Mouse (Mus musculus) limb, embryonic 11.5 days (tissue): ENCODE results near the gene Cacybp. TPM values are rescaled to one million over a fixed set of nuclear protein-coding genes. Genes with fewer than 3 reads are reported as not detected.

ENCODE experiments used
- ATAC-seq: fragments of 200-750 bp; cut with Nextera tagmentation; 2 replicates; pipeline ENCODE4 v1.8.0; 2017; ENCODE audit warnings: low read depth; ENCODE audit not compliant: insufficient number of reproducible peaks, low FRiP score, low TSS enrichment
- DNase-seq: peaks from one replicate; pipeline ENCODE4 v3.0.0-alpha.2; 2015; ENCODE audit warnings: low spot score
- H3K27ac ChIP-seq: fragments of 300-500 bp; sonication (generic); replicated peaks from 2 replicates; pipeline ENCODE4 v1.5.1; 2014; ENCODE audit warnings: low read depth, mild to moderate bottlenecking, low read length
- H3K27me3 ChIP-seq: fragments of 300-500 bp; sonication (generic); 2 replicates; pipeline ENCODE4 v1.6.1; 2014; ENCODE audit warnings: mild to moderate bottlenecking, low read length, mixed read lengths; ENCODE audit not compliant: control insufficient read depth, insufficient read depth
- H3K36me3 ChIP-seq: fragments of 300-500 bp; sonication (generic); 2 replicates; pipeline ENCODE4 v1.6.1; 2014; ENCODE audit warnings: mild to moderate bottlenecking, low read length, moderate library complexity, mixed read lengths; ENCODE audit not compliant: control insufficient read depth, insufficient read depth
- H3K4me1 ChIP-seq: fragments of 300-500 bp; sonication (generic); 2 replicates; pipeline ENCODE4 v1.6.1; 2014; ENCODE audit warnings: low read length, mixed read lengths; ENCODE audit not compliant: control insufficient read depth, insufficient read depth
- H3K4me2 ChIP-seq: fragments of 300-500 bp; sonication (generic); 2 replicates; pipeline ENCODE4 v1.6.1; 2014; ENCODE audit warnings: low read depth, mild to moderate bottlenecking, moderate library complexity; ENCODE audit not compliant: severe bottlenecking
- H3K4me3 ChIP-seq: fragments of 300-500 bp; sonication (generic); 2 replicates; pipeline ENCODE4 v1.5.1; 2014; ENCODE audit warnings: low read depth, low read length
- H3K9ac ChIP-seq: fragments of 300-500 bp; sonication (generic); 2 replicates; pipeline ENCODE4 v1.6.1; 2014; ENCODE audit warnings: mild to moderate bottlenecking, low read length
- H3K9me3 ChIP-seq: fragments of 300-500 bp; sonication (generic); 2 replicates; pipeline ENCODE4 v1.6.1; 2016; ENCODE audit warnings: low read length; ENCODE audit not compliant: control insufficient read depth
- WGBS: fragments of 180-500 bp; shearing (Covaris S2); extraction: QIAGEN DNeasy Blood & Tissue Kit; methylation state at CpG from one replicate; pipeline ENCODE4 v1.1.7; 2014; 5-methylcytosine and 5-hydroxymethylcytosine counted together
- polyA plus RNA-seq: library from polyadenylated mRNA; unstranded; fragments of >200 nt; fragmentation: Nextera tagmentation; extraction: Ambion mirVana; gene quantifications from 2 replicates; pipeline ENCODE4 v1.2.1, GENCODE M21; 2014

Gene Cacybp
- polyA plus RNA-seq, 1 experiment from 2014 or later = 326 TPM

DNA sequence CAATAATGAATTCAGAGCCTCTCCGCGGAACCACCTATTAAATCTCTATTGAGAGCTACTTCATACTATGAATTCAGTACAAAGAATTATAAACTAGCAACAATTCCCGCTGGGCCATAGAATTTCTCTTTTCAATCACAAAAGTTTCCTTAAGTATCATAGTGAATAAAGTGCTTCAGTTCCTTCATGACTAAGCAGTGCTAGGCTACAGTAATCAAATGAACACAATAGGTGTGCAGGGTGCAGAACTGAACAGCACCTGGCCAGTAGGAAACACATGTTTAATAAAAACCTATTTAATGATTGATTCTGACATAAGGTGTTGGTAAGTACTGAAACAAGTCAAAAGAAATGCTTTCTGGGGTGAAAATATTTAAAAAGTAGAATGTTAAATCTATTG, 19.4 kb upstream of the Cacybp start:
- WGBS = 95% methylated on average over 3 of the region's 3 CpGs
- no peak for ATAC-seq
- no peak for DNase-seq

GRCm38 (mm10) chr1:160231013-160231412, 18.3 kb upstream of the Cacybp start:
- DNase-seq (no peak), ATAC-seq (no peak)
- no peaks in the 10 kb centered on the region for H3K27me3 ChIP-seq
- 61% methylated on average over 4 of the region's 4 CpGs for WGBS
- H3K4me3 ChIP-seq = no peak overlapping the region
- no peak overlapping the region for H3K27ac ChIP-seq
- H3K9ac ChIP-seq = no peak overlapping the region
- no peaks in the 10 kb centered on the region for H3K4me1 ChIP-seq
- no peaks in the 10 kb centered on the region for H3K9me3 ChIP-seq
- H3K4me2 ChIP-seq = no peak overlapping the region
- no peaks in the 10 kb centered on the region for H3K36me3 ChIP-seq

More for the DNA sequence above, 19.4 kb upstream of the Cacybp start:
- Histone ChIP-seq H3K27ac (no peak overlapping the region), H3K27me3 (no peaks in the 10 kb centered on the region), H3K4me3 (no peak overlapping the region), H3K4me1 (no peaks in the 10 kb centered on the region), H3K4me2 (no peak overlapping the region), H3K9ac (no peak overlapping the region), H3K36me3 (no peaks in the 10 kb centered on the region), H3K9me3 (no peaks in the 10 kb centered on the region)

DNA sequence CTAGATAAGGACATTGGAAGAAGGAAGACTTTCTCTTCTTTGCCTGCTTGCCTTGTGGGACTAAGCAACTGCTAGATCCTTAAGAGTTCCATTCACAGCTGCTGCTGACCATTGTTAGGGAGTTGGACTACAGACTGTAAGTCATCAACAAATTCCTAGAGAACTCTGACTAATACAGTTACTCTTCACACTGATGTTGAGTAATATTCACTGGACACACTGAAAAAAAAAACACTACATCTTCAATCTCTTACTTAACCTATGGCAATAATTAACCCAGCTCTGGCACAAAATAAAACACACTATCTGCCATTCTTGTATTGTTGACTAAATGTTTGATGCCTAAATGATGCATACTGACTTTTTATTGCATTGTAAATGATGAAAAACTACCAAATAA, 15.2 kb upstream of the Cacybp start:
- ATAC-seq = no peak
- no peak overlapping the region for H3K4me3 ChIP-seq
- H3K4me1 ChIP-seq = no peaks in the 10 kb centered on the region
- H3K27ac ChIP-seq = no peak overlapping the region
- H3K36me3 ChIP-seq = no peaks in the 10 kb centered on the region
- H3K9me3 ChIP-seq = no peaks in the 10 kb centered on the region
- no peak for DNase-seq
- no peak overlapping the region for H3K4me2 ChIP-seq
- no peaks in the 10 kb centered on the region for H3K27me3 ChIP-seq
- no peak overlapping the region for H3K9ac ChIP-seq

GRCm38 (mm10) chr1:160227196-160227595, 14.5 kb upstream of the Cacybp start:
- Histone ChIP-seq H3K4me3 (no peak overlapping the region), H3K36me3 (no peaks in the 10 kb centered on the region), H3K4me2 (no peak overlapping the region), H3K27me3 (no peaks in the 10 kb centered on the region), H3K9me3 (no peaks in the 10 kb centered on the region), H3K27ac (no peak overlapping the region), H3K4me1 (no peaks in the 10 kb centered on the region), H3K9ac (no peak overlapping the region)
- no peak for ATAC-seq
- no peak for DNase-seq
- WGBS = 87% methylated on average over 4 of the region's 4 CpGs

DNA sequence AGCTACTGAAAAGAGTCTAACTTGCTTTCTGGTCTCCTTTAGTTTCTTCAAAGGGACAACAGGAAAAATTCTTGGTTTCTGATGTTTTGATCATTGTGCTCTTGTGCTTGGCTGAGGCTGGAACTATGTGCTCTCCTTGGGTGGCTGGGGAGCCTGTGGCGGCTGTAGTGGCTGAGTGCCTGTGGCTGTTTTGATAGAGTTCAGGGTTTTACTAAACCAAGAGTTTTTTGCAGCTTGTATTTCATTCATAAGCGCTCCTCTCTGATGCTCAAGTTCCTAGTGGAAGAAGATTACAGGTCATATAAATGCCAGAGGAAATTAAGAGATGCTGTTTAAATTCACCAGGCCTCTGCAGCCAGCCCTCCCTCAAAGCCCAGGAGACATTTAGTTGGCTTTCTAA, 11.4 kb upstream of the Cacybp start:
- H3K4me1 ChIP-seq = no peaks in the 10 kb centered on the region
- DNase-seq (no peak), ATAC-seq (peak; percentile 31; the same call in 1 of the 2 replicates)
- H3K27ac ChIP-seq = no peak overlapping the region
- H3K4me2 ChIP-seq = no peak overlapping the region
- no peaks in the 10 kb centered on the region for H3K27me3 ChIP-seq
- WGBS = 49% methylated on average over 2 of the region's 2 CpGs
- no peaks in the 10 kb centered on the region for H3K36me3 ChIP-seq
- no peaks in the 10 kb centered on the region for H3K9me3 ChIP-seq
- H3K4me3 ChIP-seq = no peak overlapping the region
- no peak overlapping the region for H3K9ac ChIP-seq

DNA sequence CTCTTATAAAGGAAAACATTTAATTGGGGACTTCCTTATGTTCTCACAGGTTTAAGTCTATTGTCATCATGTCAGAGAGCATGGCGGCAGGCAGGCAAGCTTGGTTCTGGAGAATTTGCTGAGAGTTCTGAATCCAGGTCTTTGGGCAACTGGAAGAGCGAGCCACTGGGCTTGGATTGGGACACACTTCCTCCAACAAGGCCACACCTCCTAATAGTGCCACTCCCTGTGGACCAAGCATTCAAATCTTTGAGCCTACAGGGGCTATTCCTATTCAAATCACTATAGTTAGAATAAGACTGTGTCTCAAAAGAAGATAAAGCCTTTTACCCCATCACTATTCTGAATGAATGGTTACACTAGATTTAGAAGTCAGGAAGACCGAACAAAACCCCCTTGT, 5.2 kb upstream of the Cacybp start:
- Histone ChIP-seq H3K27me3 (no peaks in the 10 kb centered on the region), H3K36me3 (no peaks in the 10 kb centered on the region), H3K4me3 (no peak overlapping the region), H3K9me3 (no peaks in the 10 kb centered on the region), H3K27ac (no peak overlapping the region), H3K4me1 (no peaks in the 10 kb centered on the region), H3K9ac (no peak overlapping the region), H3K4me2 (no peak overlapping the region)
- ATAC-seq (no peak), DNase-seq (no peak)
- 86% methylated on average over 3 of the region's 3 CpGs for WGBS

DNA sequence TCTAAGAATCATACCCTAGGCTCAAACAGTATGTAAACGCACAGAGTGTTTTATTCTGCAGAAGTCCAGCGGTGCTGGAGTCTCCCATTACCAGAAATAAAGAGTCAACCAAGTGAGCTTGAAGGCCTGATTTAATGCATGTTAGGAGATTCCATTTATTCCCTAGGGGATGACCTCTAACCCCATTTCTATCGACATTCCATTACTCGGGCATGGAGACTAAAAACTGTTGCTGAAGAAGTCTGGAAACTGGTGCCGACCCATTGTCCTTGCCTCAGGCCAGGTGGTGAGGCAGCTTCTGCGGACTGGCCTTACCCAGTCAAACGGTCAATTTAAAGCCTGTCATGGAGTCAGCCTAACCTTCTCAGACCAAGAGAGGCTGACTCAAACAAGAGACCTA, 1.5 kb upstream of the Cacybp start:
- H3K4me1 ChIP-seq = peaks cover 8% of the 10 kb centered on the region; the same call in 1 of the 2 replicates
- H3K9me3 ChIP-seq = no peaks in the 10 kb centered on the region
- H3K27me3 ChIP-seq = no peaks in the 10 kb centered on the region
- H3K4me3 ChIP-seq = no peak overlapping the region
- DNase-seq (no peak), ATAC-seq (no peak)
- H3K27ac ChIP-seq = no peak overlapping the region
- no peak overlapping the region for H3K4me2 ChIP-seq
- H3K9ac ChIP-seq = no peak overlapping the region
- WGBS = 89% methylated on average over 7 of the region's 7 CpGs
- H3K36me3 ChIP-seq = no peaks in the 10 kb centered on the region

DNA sequence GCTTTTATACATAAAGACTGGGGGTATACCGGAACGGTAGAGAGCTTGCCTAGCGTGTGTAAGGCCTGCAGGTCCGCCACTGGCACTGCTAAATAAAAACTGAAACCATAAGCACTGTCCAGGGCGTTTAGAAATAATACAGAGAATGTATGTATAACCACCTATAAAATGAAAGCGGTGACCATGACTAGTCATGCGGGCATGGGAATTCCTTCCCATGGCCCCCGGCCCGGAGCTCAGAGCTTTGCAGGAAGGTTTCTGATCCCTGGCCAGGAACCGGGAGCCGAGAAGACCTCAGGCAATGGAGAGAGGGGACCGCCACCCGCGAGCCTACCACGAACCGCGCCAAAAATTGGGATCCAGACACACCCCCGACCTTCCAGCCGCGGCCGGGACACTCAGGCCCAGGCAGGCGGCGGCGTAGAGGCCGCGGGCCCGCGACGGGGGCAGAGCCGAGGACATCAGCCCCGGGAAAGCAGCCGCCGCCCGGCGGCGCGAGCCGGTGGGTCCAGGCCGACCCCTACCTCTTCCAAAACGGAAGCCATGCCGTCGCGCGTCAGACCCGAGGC, 468 bp downstream of the Cacybp start:
- H3K36me3 ChIP-seq = no peaks in the 10 kb centered on the region; the same call in 1 of the 2 replicates
- peak overlapping the region; percentile 62 for H3K4me2 ChIP-seq
- 0% methylated on average over 36 of the region's 45 CpGs for WGBS
- peak overlapping the region; percentile 84 for H3K27ac ChIP-seq
- ATAC-seq (no peak; the same call in none of the 2 replicates), DNase-seq (no peak)
- H3K4me1 ChIP-seq = peaks cover 8% of the 10 kb centered on the region; the same call in 1 of the 2 replicates
- no peaks in the 10 kb centered on the region for H3K27me3 ChIP-seq
- H3K9me3 ChIP-seq = no peaks in the 10 kb centered on the region
- H3K9ac ChIP-seq = peak overlapping the region; percentile 93
- H3K4me3 ChIP-seq = peak overlapping the region; percentile 91

DNA sequence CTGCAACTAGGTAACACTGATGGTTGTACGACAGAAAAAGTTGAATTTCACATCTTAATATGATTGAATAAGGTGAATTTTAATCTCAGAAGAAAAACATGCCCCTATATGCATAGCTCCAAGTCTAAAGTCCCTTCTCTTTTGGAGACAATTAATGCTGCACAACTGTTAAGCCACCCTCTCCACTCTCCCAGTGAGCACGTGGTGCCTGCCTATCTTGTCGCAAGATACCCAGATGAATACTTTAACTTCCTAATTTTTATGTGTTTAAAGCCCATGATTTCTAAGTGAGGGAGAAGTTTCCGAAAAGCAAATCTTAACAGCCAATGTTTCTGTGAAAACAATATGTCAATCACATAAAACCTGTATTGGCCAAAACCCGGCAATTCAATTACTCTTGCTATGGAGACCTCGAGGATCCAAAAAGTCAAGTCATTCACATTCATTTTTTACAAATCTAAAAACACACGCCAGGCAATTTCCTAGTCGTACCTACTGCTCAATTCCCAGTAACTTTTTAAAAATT, 1.0 kb downstream of the Cacybp start:
- H3K4me1 ChIP-seq = peaks cover 8% of the 10 kb centered on the region; the same call in 1 of the 2 replicates
- no peaks in the 10 kb centered on the region for H3K9me3 ChIP-seq
- peak overlapping the region; percentile 91 for H3K4me3 ChIP-seq
- ATAC-seq (no peak), DNase-seq (no peak)
- peak overlapping the region; percentile 93 for H3K9ac ChIP-seq
- no peaks in the 10 kb centered on the region for H3K27me3 ChIP-seq
- WGBS = 3% methylated on average over 8 of the region's 8 CpGs
- no peaks in the 10 kb centered on the region; the same call in 1 of the 2 replicates for H3K36me3 ChIP-seq
- H3K4me2 ChIP-seq = peak overlapping the region; percentile 62
- no peak overlapping the region; the same call in 1 of the 2 replicates for H3K27ac ChIP-seq
